Mouse (Mus musculus) liver, embryonic 14.5 days (tissue): ENCODE data around the gene Capn2. TPM values are rescaled to one million over a fixed set of nuclear protein-coding genes. Genes with fewer than 3 reads are reported as not detected.

Experiments
- ATAC-seq: fragments of 200-750 bp; cut with Nextera tagmentation; 2 replicates; pipeline ENCODE4 v1.8.0; 2017; ENCODE audit warnings: moderate number of reproducible peaks, mild to moderate bottlenecking, moderate library complexity; ENCODE audit not compliant: insufficient read depth
- DNase-seq, 3 experiments: peaks; one replicate each; pipeline ENCODE4 v3.0.0-alpha.2; 2012 to 2013; ENCODE audit warnings: low read depth in 3 of 3, low spot score in 3 of 3
- H3K27ac ChIP-seq: fragments of 300-500 bp; sonication (generic); 2 replicates; pipeline ENCODE4 v1.5.1; 2014; ENCODE audit warnings: moderate library complexity, mild to moderate bottlenecking, control low read depth, inconsistent platforms
- H3K27me3 ChIP-seq: fragments of 300-500 bp; sonication (generic); 2 replicates; pipeline ENCODE4 v1.6.1; 2014; ENCODE audit warnings: mild to moderate bottlenecking, low read length, moderate library complexity; ENCODE audit not compliant: control insufficient read depth, insufficient read depth
- H3K36me3 ChIP-seq: fragments of 300-500 bp; sonication (generic); replicated peaks from 2 replicates; pipeline ENCODE4 v1.6.1; 2014; ENCODE audit warnings: low read depth; ENCODE audit not compliant: control insufficient read depth, insufficient read depth
- H3K4me1 ChIP-seq, 2 experiments: fragments of 200-500 bp in 1 of 2; fragments of 300-500 bp in 1 of 2; sonication (generic) in 1 of 2; replicated peaks; 2 replicates each; pipeline ENCODE4 v1.6.1; 2012 to 2014; ENCODE audit warnings: antibody characterized with exemption in 1 of 2, inconsistent platforms in 1 of 2, low read length in 1 of 2; ENCODE audit not compliant: control insufficient read depth in 2 of 2, insufficient read depth in 2 of 2
- H3K4me2 ChIP-seq: fragments of 300-500 bp; sonication (generic); 2 replicates; pipeline ENCODE4 v1.6.1; 2014; ENCODE audit warnings: low read depth, mild to moderate bottlenecking, control low read depth, moderate library complexity
- H3K4me3 ChIP-seq, 2 experiments: fragments of 200-500 bp in 1 of 2; fragments of 300-500 bp in 1 of 2; sonication (generic) in 1 of 2; 2 replicates each; pipeline ENCODE4 v1.5.1; 2012 to 2014; ENCODE audit warnings: low read depth in 2 of 2, low read length in 2 of 2, mild to moderate bottlenecking in 2 of 2, control low read depth in 1 of 2, inconsistent platforms in 1 of 2, moderate library complexity in 1 of 2; ENCODE audit not compliant: insufficient read depth in 1 of 2
- H3K9ac ChIP-seq: fragments of 300-500 bp; sonication (generic); replicated peaks from 2 replicates; pipeline ENCODE4 v1.6.1; 2014; ENCODE audit warnings: mild to moderate bottlenecking, control low read depth, moderate library complexity
- H3K9me3 ChIP-seq: fragments of 300-500 bp; sonication (generic); 2 replicates; pipeline ENCODE4 v1.6.1; 2016; ENCODE audit warnings: low read length, mixed read lengths; ENCODE audit not compliant: control insufficient read depth
- CTCF ChIP-seq: IDR thresholded peaks from 2 replicates; pipeline ENCODE4 v1.5.1; 2016; ENCODE audit warnings: antibody characterized with exemption, low read depth, control low read depth
- EP300 ChIP-seq: IDR thresholded peaks from 2 replicates; pipeline ENCODE4 v1.6.1; 2016; ENCODE audit warnings: antibody characterized with exemption, low read depth
- WGBS: fragments of 180-500 bp; shearing (Covaris S2); extraction: QIAGEN DNeasy Blood & Tissue Kit; methylation state at CpG from one replicate; pipeline ENCODE4 v1.1.7; 2014; ENCODE audit not compliant: insufficient replicate concordance; 5-methylcytosine and 5-hydroxymethylcytosine counted together
- polyA plus RNA-seq, 2 experiments: library from polyadenylated mRNA; depleted of rRNA in 1 of 2; stranded (reverse) in 1 of 2; unstranded in 1 of 2; fragments of >200 nt; fragmentation: Nextera tagmentation in 1 of 2; extraction: Ambion mirVana in 1 of 2; gene quantifications; 2 replicates each; pipeline versions ENCODE4 v1.2.1 to v1.2.3; 2012 to 2014

Gene Capn2
- polyA plus RNA-seq, 2 experiments = 9.8 to 13.6 TPM

GRCm38 (mm10) chr1:182448276-182449035, 69.0 kb downstream of the Capn2 start:
- no peak for ATAC-seq
- H3K9me3 ChIP-seq = no peaks in the 10 kb centered on the region
- no peaks in the 10 kb centered on the region for H3K27me3 ChIP-seq
- H3K9ac ChIP-seq = no peak overlapping the region
- no peak overlapping the region for H3K4me2 ChIP-seq
- H3K4me3 ChIP-seq = no peak overlapping the region
- peaks cover 6% of the 10 kb centered on the region for H3K36me3 ChIP-seq
- H3K27ac ChIP-seq = no peak overlapping the region
- WGBS = 78% methylated on average over 14 of the region's 14 CpGs
- no peak for DNase-seq
- TF ChIP-seq EP300 = no peak
- TF ChIP-seq CTCF = no peak
- no peaks in the 10 kb centered on the region for H3K4me1 ChIP-seq

- no peak for DNase-seq
- TF ChIP-seq EP300 (no peak), CTCF (no peak)
- peaks cover 6% of the 10 kb centered on the region for H3K36me3 ChIP-seq
- no peak overlapping the region for H3K27ac ChIP-seq
- ATAC-seq = no peak
- H3K27me3 ChIP-seq = no peaks in the 10 kb centered on the region
- no peak overlapping the region for H3K4me3 ChIP-seq
- H3K9me3 ChIP-seq = no peaks in the 10 kb centered on the region
- 82% methylated on average over 2 of the region's 2 CpGs for WGBS
- no peak overlapping the region for H3K9ac ChIP-seq
- H3K4me1 ChIP-seq = no peaks in the 10 kb centered on the region
- H3K4me2 ChIP-seq = no peak overlapping the region
These were observed 73.3 kb downstream of the Capn2 start for GRCm38 (mm10) chr1:182444116-182444515.

GRCm38 (mm10) chr1:182441791-182442473, 75.5 kb downstream of the Capn2 start:
- H3K27ac ChIP-seq = no peak overlapping the region
- no peaks in the 10 kb centered on the region for H3K9me3 ChIP-seq
- 80% methylated on average over 18 of the region's 18 CpGs for WGBS
- no peaks in the 10 kb centered on the region for H3K27me3 ChIP-seq
- no peak overlapping the region for H3K9ac ChIP-seq
- no peaks in the 10 kb centered on the region for H3K4me1 ChIP-seq
- H3K36me3 ChIP-seq = no peaks in the 10 kb centered on the region; the same call in 1 of the 2 replicates
- no peak overlapping the region for H3K4me2 ChIP-seq
- no peak for DNase-seq
- ATAC-seq = no peak
- TF ChIP-seq EP300 (no peak), CTCF (no peak)
- H3K4me3 ChIP-seq = no peak overlapping the region

- H3K4me1 ChIP-seq = no peaks in the 10 kb centered on the region
- 62% methylated on average over 5 of the region's 5 CpGs for WGBS
- no peaks in the 10 kb centered on the region for H3K27me3 ChIP-seq
- H3K9me3 ChIP-seq = no peaks in the 10 kb centered on the region
- TF ChIP-seq CTCF (no peak), EP300 (no peak)
- ATAC-seq (no peak), DNase-seq (no peak)
- H3K4me3 ChIP-seq = no peak overlapping the region
- no peak overlapping the region for H3K9ac ChIP-seq
- no peaks in the 10 kb centered on the region for H3K36me3 ChIP-seq
- no peak overlapping the region for H3K27ac ChIP-seq
- H3K4me2 ChIP-seq = no peak overlapping the region
These were observed 77.7 kb downstream of the Capn2 start for GRCm38 (mm10) chr1:182439546-182440222.

GRCm38 (mm10) chr1:182436746-182437145, 80.7 kb downstream of the Capn2 start:
- WGBS = 68% methylated on average over 5 of the region's 5 CpGs
- Histone ChIP-seq H3K27me3 (no peaks in the 10 kb centered on the region), H3K27ac (no peak overlapping the region), H3K4me1 (no peaks in the 10 kb centered on the region), H3K9me3 (no peaks in the 10 kb centered on the region), H3K9ac (no peak overlapping the region), H3K4me3 (no peak overlapping the region), H3K4me2 (no peak overlapping the region), H3K36me3 (no peaks in the 10 kb centered on the region)
- DNase-seq (no peak), ATAC-seq (no peak)
- no peak for TF ChIP-seq CTCF
- no peak for TF ChIP-seq EP300
